Mouse (Mus musculus) stomach, embryonic 15.5 days (tissue): ENCODE data around the gene AC134908.4. TPM values are rescaled to one million over a fixed set of nuclear protein-coding genes. Genes with fewer than 3 reads are reported as not detected.
"Not testable (repeated sequence)": the region's sequence is repeated elsewhere in the genome, so short reads cannot be mapped to it uniquely, and the experiment has no call there.

ENCODE experiments used
- ATAC-seq: fragments of 200-750 bp; cut with Nextera tagmentation; 2 replicates; pipeline ENCODE4 v1.8.0; 2017; ENCODE audit warnings: low read depth, moderate number of reproducible peaks, moderate TSS enrichment; ENCODE audit not compliant: insufficient read depth, low FRiP score
- H3K27ac ChIP-seq: fragments of 300-500 bp; sonication (generic); 2 replicates; pipeline ENCODE4 v1.5.1; 2015; ENCODE audit warnings: mild to moderate bottlenecking, inconsistent platforms
- H3K27me3 ChIP-seq: fragments of 300-500 bp; sonication (generic); replicated peaks from 2 replicates; pipeline ENCODE4 v1.6.1; 2015; ENCODE audit warnings: inconsistent platforms
- H3K36me3 ChIP-seq: fragments of 300-500 bp; sonication (generic); 2 replicates; pipeline ENCODE4 v1.6.1; 2015; ENCODE audit warnings: inconsistent platforms
- H3K4me1 ChIP-seq: fragments of 300-500 bp; sonication (generic); 2 replicates; pipeline ENCODE4 v1.6.1; 2015; ENCODE audit warnings: inconsistent platforms
- H3K4me2 ChIP-seq: fragments of 300-500 bp; sonication (generic); 2 replicates; pipeline ENCODE4 v1.6.1; 2015; ENCODE audit warnings: mild to moderate bottlenecking, inconsistent platforms
- H3K4me3 ChIP-seq: fragments of 300-500 bp; sonication (generic); replicated peaks from 2 replicates; pipeline ENCODE4 v1.5.1; 2015; ENCODE audit warnings: inconsistent platforms
- H3K9ac ChIP-seq: fragments of 300-500 bp; sonication (generic); 2 replicates; pipeline ENCODE4 v1.6.1; 2015; ENCODE audit warnings: inconsistent platforms
- H3K9me3 ChIP-seq: fragments of 300-500 bp; sonication (generic); 2 replicates; pipeline ENCODE4 v1.6.1; 2016; ENCODE audit warnings: inconsistent platforms
- WGBS: fragments of 180-500 bp; shearing (Covaris S2); methylation state at CpG from one replicate; pipeline ENCODE4 v1.1.7; 2015; 5-methylcytosine and 5-hydroxymethylcytosine counted together
- polyA plus RNA-seq: library from polyadenylated mRNA; unstranded; fragments of >200 nt; fragmentation: Nextera tagmentation; extraction: Ambion mirVana; gene quantifications from 2 replicates; pipeline ENCODE4 v1.2.1, GENCODE M21; 2015

AC134908.4 gene
- polyA plus RNA-seq, 1 experiment from 2014 or later, result not detected

DNA sequence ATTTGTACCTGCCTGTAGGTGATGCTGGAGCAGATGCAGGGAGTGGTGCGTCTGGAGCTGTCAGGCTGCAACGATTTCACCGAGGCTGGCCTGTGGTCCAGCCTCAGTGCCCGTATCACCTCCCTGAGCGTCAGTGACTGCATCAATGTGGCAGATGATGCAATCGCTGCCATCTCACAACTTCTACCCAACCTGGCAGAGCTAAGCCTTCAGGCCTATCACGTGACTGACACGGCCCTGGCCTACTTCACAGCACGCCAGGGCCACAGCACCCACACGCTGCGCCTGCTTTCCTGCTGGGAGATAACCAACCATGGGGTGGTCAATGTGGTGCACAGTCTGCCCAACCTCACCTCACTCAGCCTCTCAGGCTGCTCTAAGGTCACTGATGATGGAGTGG is 22.2 kb upstream of the AC134908.4 start:
- no peak overlapping the region for H3K9ac ChIP-seq
- no peaks in the 10 kb centered on the region for H3K36me3 ChIP-seq
- H3K4me3 ChIP-seq, result no peak overlapping the region
- no peak overlapping the region for H3K4me2 ChIP-seq
- ATAC-seq, result no peak
- H3K4me1 ChIP-seq, result peaks cover 11% of the 10 kb centered on the region; the same call in 1 of the 2 replicates
- no peak overlapping the region for H3K27ac ChIP-seq
- WGBS, result 81% methylated on average over 11 of the region's 11 CpGs
- H3K27me3 ChIP-seq, result peaks cover 44% of the 10 kb centered on the region
- no peaks in the 10 kb centered on the region for H3K9me3 ChIP-seq

DNA sequence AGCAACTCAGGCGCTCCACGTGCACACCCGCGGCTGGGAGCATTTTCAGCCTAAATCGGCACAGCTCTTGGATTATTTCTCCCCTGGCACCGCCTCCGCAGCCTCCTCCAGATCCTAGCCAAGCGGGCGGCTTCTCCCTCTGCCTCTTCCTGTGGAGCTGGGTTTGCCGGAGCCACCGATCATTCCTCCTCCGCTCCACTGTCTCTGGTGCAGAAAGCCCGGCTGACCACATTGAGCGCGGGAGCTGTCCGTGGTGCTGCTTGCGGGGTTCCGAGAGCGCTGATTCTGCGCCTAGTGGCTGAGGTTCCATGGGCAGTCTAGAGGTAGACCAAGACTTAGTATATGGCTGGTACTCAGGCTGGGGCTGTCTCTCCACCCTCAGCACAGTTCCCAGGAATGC is 18.0 kb upstream of the AC134908.4 start:
- peak; percentile 42 for ATAC-seq
- no peak overlapping the region for H3K27ac ChIP-seq
- no peaks in the 10 kb centered on the region for H3K36me3 ChIP-seq
- H3K9ac ChIP-seq, result no peak overlapping the region
- H3K27me3 ChIP-seq, result peaks cover 48% of the 10 kb centered on the region
- peak overlapping the region; percentile 30 for H3K4me2 ChIP-seq
- no peaks in the 10 kb centered on the region for H3K9me3 ChIP-seq
- WGBS, result 2% methylated on average over 20 of the region's 20 CpGs
- no peak overlapping the region for H3K4me3 ChIP-seq
- H3K4me1 ChIP-seq, result peaks cover 9% of the 10 kb centered on the region; the same call in 1 of the 2 replicates

DNA sequence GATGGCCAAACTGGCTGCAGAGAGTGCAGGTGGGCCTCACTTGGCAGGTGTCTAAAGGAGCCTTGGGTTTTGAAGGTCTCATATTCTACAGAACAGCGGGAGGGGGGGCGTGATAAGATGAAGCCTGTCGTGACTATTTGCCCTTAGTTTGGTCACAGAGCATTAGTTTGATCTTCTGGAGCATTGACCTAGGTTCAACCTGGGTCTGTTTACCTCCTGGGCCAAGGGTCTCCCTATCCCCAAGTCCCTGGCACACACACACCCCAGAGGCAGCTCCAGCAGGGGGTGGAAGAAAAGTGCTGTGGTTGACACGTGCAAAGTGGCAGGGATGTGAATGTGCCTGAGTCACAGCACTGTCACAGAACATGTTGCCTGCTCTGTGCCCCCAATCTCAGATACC is 15.4 kb upstream of the AC134908.4 start:
- H3K4me2 ChIP-seq, result no peak overlapping the region
- ATAC-seq, result no peak
- no peak overlapping the region for H3K9ac ChIP-seq
- H3K27ac ChIP-seq, result no peak overlapping the region
- H3K27me3 ChIP-seq, result peaks cover 45% of the 10 kb centered on the region
- no peak overlapping the region for H3K4me3 ChIP-seq
- 71% methylated on average over 4 of the region's 4 CpGs for WGBS
- no peaks in the 10 kb centered on the region for H3K36me3 ChIP-seq
- no peaks in the 10 kb centered on the region for H3K9me3 ChIP-seq
- H3K4me1 ChIP-seq, result peaks cover 9% of the 10 kb centered on the region; the same call in 1 of the 2 replicates

DNA sequence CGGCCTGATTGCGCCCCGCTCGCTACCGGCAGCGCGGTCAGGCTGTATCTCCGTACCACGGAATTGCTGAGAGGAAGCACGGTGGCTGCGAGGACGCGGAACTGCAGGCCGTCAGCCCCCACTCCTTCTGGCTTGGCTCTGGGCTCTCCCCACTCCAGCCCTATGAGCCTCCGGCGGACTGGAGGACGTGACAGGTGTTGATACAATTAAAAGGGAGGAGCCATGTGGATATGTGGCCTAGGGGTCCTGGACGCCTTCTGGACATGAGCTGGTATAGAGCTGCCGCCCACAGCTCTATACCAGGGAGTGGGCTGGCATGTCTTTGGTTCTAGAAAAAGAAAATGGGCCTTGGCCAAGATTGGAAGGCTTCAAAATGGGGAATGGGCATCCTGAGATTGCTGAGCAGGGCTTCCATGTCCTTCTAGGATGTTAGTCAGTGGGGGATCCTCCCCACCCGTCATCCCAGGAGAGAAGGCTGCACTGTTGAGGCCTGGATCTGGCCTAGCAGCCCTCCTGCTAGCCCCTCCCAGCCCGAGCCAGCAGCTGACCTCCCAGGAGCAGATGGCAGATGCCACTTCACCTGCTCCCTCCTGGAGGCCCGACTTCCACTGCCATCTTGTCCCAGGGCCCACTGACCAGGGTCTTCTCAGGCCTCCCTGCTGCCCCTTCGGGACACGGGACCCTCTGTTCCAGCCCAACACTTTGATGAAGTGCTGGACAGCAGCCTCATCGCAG is 14.3 kb upstream of the AC134908.4 start:
- H3K27ac ChIP-seq, result no peak overlapping the region
- H3K27me3 ChIP-seq, result peaks cover 48% of the 10 kb centered on the region
- H3K4me3 ChIP-seq, result peak overlapping the region; percentile 66
- no peaks in the 10 kb centered on the region for H3K9me3 ChIP-seq
- peak overlapping the region; percentile 16; the same call in 1 of the 2 replicates for H3K9ac ChIP-seq
- H3K4me2 ChIP-seq, result peak overlapping the region; percentile 98
- WGBS, result 10% methylated on average over 25 of the region's 25 CpGs
- H3K4me1 ChIP-seq, result peaks cover 9% of the 10 kb centered on the region; the same call in 1 of the 2 replicates
- no peaks in the 10 kb centered on the region for H3K36me3 ChIP-seq
- no peak for ATAC-seq

DNA sequence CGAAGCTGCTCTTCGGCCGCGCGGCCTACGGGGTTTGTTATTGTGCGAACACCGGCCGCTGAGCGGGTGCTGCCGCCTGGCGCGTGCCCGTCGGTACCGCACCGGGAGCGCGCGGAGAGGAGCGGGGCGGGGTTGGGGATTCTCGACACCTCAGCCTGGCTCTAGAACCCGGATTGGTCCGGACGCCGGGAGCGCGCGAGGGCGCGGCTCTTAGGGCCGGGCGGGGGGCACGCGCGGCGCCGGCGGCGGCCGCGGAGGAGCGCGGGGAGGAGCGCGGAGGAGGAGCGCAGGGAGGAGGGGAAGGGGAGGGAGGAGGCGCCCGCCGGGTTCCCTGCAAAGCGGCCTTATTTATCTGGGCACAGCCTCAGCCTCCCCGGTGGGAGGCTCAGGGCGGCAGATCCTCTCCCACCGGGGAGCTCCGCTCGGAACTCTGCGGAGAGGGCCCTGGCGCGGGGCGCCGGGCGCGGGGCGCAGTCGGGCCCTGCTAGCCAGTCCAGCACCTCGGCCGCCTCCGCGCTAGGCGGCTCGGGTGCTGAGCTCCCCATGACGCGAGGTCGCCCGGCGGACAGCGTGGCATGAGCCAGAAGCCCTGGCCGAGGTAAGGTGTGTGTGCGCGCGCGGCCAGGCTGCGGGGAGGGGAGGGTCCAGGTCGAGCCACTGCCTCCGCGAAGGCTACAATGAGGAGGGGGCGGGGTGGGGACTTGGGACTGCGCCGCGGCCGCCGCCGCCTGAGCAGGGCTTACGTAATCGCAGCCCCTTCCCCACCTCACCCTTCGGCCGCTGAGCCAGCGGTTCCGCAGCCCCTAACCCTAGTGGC is 13.5 kb upstream of the AC134908.4 start, which contains the start of gene Fbxl16:
Fbxl16 (plus strand) TSS at position 297 of the 817 bp plus-strand sequence.
- Histone ChIP-seq H3K4me1 (peaks cover 9% of the 10 kb centered on the region; the same call in 1 of the 2 replicates), H3K27ac (peak within 1 kb of the TSS; percentile 16; the same call in 1 of the 2 replicates), H3K4me3 (peak within 1 kb of the TSS; percentile 66), H3K36me3 (no peaks in the 10 kb centered on the region), H3K9me3 (no peaks in the 10 kb centered on the region), H3K27me3 (peaks cover 49% of the 10 kb centered on the region), H3K4me2 (peak within 1 kb of the TSS; percentile 98), H3K9ac (peak within 1 kb of the TSS; percentile 22)
- WGBS, result under 1% methylated on average over 90 of the region's 100 CpGs
- peak; percentile 83 for ATAC-seq

DNA sequence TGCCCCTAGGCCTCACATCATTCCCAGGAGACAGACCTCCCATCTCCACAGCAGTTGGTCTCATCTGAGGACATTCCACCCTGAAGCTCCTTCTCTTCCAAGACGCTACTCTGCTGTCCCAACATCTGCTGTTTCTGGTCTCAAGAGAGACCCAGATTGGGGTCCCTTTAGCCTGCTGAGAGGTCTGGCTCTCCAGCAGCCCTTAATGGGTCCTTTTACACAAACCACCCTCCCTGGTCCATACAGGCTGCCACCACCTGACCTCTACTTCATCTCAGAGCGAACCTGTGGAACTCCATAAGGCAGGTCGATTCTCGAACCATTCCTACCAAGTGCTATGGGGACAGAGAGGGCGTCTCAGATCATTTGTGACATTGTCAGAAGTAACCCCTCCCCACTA is 12.6 kb upstream of the AC134908.4 start:
- peak overlapping the region; percentile 98 for H3K4me2 ChIP-seq
- no peak overlapping the region for H3K27ac ChIP-seq
- H3K4me1 ChIP-seq, result peaks cover 5% of the 10 kb centered on the region; the same call in 1 of the 2 replicates
- H3K36me3 ChIP-seq, result no peaks in the 10 kb centered on the region
- no peak overlapping the region; the same call in 1 of the 2 replicates for H3K4me3 ChIP-seq
- no peak overlapping the region for H3K9ac ChIP-seq
- 35% methylated on average over 5 of the region's 5 CpGs for WGBS
- no peaks in the 10 kb centered on the region for H3K9me3 ChIP-seq
- ATAC-seq, result no peak
- peaks cover 47% of the 10 kb centered on the region for H3K27me3 ChIP-seq

DNA sequence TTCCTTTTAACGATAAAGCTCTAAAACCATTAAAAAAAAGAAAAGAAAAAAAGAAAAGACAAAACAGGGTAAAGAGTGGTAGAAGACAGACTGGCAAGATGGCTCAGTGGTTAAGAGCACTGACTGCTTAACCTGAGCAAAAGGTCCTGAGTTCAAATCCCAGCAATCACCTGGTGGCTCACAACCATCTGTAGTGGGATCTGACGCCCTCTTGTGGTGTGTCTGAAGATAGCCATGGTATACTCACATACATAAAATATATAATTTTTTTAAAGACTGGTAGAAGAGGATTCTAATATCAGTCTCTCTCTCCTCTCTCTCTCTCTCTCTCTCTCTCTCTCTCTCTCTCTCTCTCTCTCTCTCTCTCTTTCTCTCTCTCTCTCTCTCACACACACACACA is 12.0 kb upstream of the AC134908.4 start:
- H3K4me3 ChIP-seq, H3K27ac ChIP-seq, H3K4me2 ChIP-seq, H3K9ac ChIP-seq, H3K9me3 ChIP-seq, ATAC-seq, H3K36me3 ChIP-seq, H3K4me1 ChIP-seq: not testable (repeated sequence)
- 27% methylated on average over 2 of the region's 2 CpGs for WGBS
- H3K27me3 ChIP-seq, result peaks cover 46% of the 10 kb centered on the region

DNA sequence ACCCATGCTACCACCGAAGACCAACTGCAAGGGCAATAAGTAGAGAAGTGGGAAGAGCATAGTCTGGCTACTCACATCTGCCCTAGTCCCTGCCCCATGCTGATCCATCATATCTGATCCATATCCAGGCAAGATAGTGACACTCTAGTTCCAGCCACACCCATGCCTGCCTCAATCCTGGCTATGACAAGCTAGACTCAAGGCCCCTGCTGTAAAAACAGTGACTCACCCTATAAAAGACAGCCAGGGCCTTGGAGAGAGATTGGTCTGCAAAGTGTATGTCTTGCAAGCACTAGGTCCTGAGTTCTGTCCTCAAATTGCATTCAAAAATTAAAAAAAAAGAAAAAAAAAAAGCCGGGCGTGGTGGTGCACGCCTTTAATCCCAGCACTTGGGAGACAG is 11.0 kb upstream of the AC134908.4 start:
- Histone ChIP-seq H3K27me3 (peaks cover 46% of the 10 kb centered on the region), H3K4me1 (peaks cover 4% of the 10 kb centered on the region; the same call in 1 of the 2 replicates), H3K36me3 (no peaks in the 10 kb centered on the region), H3K4me2 (no peak overlapping the region), H3K4me3 (no peak overlapping the region), H3K9me3 (no peaks in the 10 kb centered on the region), H3K9ac (no peak overlapping the region), H3K27ac (no peak overlapping the region)
- 75% methylated on average over 4 of the region's 4 CpGs for WGBS
- no peak for ATAC-seq

DNA sequence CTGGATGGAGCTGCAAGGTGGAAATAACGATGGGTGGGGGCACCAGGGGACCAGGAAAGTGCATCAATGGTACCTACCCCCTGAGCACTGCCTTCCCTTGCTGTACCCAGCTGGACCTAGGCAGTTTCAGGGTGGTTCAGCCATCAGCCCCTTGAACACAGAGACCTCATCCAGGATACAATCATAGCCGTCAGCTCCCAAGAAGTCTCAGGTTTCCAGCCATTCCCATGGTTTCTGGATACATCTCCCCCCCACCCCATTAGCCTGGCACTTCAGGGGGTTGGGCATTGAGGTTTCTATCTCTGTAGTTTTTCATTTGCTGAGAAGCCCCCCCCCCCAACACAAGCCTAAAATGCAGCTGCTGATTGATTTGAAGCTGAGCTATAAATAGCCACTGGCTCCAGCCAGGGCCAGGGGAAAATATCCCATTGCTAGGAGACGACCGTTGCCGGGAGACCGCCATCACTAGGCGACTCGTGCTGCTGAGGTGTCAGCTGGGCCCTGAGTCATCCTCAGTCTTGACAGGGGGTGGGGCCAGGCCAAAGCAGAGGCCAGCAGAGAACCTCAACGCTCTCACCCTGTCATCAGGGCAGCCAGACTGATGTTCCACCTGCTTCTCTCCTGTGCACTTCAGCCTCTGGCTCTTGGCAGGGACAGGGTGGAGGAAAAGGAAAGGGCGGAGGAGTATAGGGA is 7.5 kb upstream of the AC134908.4 start:
- no peak for ATAC-seq
- H3K4me1 ChIP-seq, result no peaks in the 10 kb centered on the region
- H3K4me3 ChIP-seq, result no peak overlapping the region
- no peaks in the 10 kb centered on the region for H3K9me3 ChIP-seq
- no peak overlapping the region for H3K9ac ChIP-seq
- H3K27me3 ChIP-seq, result 0 out of 2 replicates have a peak, but pooled peaks cover 11% of the 10 kb centered on the region
- no peak overlapping the region for H3K27ac ChIP-seq
- H3K36me3 ChIP-seq, result no peaks in the 10 kb centered on the region
- 7% methylated on average over 10 of the region's 10 CpGs for WGBS
- no peak overlapping the region for H3K4me2 ChIP-seq

DNA sequence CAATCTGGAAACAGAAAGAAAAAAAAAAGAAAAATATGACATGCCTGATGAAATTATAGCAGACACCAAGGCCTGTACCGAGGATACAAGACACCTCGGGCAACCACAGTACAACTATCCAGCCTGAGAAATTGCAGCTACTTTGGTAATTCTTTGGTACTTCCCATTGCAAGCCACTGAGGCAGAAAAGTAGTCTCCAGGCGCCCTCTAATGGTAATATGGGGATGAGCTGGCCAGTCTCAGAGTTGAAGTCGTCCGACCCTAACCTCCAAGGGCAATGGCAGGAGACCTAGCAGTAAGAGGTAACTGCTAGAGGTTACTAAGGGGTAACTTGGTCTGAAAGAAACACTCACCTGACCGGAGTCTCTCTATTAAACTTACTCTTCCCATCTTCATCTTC is 5.6 kb upstream of the AC134908.4 start:
- no peak overlapping the region for H3K4me3 ChIP-seq
- H3K9ac ChIP-seq, result no peak overlapping the region
- 3% methylated on average over 6 of the region's 6 CpGs for WGBS
- 0 out of 2 replicates have a peak, but pooled peaks cover 9% of the 10 kb centered on the region for H3K27me3 ChIP-seq
- no peak for ATAC-seq
- H3K27ac ChIP-seq, result no peak overlapping the region
- H3K4me1 ChIP-seq, result peaks cover 5% of the 10 kb centered on the region
- no peaks in the 10 kb centered on the region for H3K9me3 ChIP-seq
- no peaks in the 10 kb centered on the region for H3K36me3 ChIP-seq
- H3K4me2 ChIP-seq, result no peak overlapping the region

DNA sequence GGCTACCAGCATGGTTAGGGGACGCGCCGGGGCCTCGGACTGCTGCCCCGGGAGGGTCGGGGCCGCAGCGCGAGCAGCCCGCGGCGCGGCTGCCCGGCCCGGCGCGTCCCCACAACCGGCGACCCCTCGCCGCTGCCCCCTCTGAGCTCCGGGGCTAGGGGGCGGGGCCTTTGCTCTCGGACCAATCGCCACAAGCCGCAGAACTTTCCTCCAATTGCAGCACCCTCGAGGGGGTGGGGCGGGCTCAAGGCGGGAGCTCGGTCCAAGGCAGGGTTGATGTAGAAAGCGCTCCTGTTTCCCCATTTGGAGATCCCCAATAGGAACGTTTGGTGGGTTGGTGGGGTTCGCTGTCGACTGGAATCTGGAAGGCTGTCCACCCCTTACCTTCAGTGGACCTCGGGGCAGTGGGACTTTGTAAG is 1.5 kb upstream of the AC134908.4 start, which contains the start of gene Metrn:
Metrn (minus strand) TSS at position 186 of the 419 bp plus-strand sequence.
- under 1% methylated on average over 34 of the region's 35 CpGs for WGBS
- Histone ChIP-seq H3K9me3 (no peaks in the 10 kb centered on the region), H3K4me2 (peak within 1 kb of the TSS; percentile 91), H3K27ac (peak within 1 kb of the TSS; percentile 27), H3K4me1 (peaks cover 24% of the 10 kb centered on the region), H3K4me3 (peak within 1 kb of the TSS; percentile 85), H3K36me3 (no peaks in the 10 kb centered on the region), H3K27me3 (no peaks in the 10 kb centered on the region), H3K9ac (peak within 1 kb of the TSS; percentile 61)
- peak; percentile 78 for ATAC-seq
